Mouse (Mus musculus): ENCODE results near the gene C4b. TPM values are rescaled to one million over a fixed set of nuclear protein-coding genes. Genes with fewer than 3 reads are reported as not detected.

Gene C4b
- polyA plus RNA-seq, 1 experiment: 137 TPM

DNA sequence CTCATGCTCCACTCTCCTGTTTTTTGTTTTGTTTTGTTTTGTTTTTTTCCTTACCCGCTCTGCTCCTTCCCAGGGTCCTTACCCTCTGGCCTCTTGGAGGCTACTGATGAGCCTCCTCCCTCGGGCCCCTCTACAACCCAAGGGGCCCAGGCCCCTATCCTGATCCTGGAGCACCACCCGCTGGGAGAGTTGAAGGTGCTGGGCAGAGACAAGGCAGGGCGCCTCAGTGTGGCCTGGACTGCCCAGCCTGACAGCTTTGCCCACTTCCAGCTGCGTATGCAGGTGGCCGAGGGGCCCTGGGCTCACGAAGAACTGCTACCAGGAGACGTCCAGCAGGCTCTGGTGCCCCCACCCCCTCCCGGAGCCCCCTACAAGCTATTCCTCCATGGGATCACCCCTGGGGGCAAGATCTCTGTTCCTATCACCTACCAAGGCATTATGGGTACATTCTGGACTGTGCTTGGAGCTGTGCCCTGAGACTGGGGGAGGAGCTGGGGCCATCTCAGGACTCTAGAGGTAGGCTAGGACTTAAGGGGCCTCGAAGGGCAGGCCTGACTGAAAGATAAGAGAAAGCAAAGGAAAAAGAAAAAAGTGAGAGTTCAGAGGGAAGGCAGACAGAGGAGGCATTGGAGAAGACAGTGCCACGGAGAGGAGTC is 61.7 kb downstream of the C4b start:
- TF ChIP-seq POLR2A (IDR thresholded peaks at IDR 0.05; ENCODE audit: borderline replicate concordance, extremely low read depth, low read depth, low read length): no peak
- Histone ChIP-seq H3K4me1 (ENCODE audit: control insufficient read depth, insufficient read depth, low read length) (peaks cover 20% of the 10 kb centered on the region), H3K4me3 (replicated peaks; ENCODE audit: extremely low read depth, low read depth, low read length) (no peak overlapping the region)
- DNase-seq: peak; percentile 38
- WGBS: 66% methylated on average over 11 of the region's 11 CpGs

DNA sequence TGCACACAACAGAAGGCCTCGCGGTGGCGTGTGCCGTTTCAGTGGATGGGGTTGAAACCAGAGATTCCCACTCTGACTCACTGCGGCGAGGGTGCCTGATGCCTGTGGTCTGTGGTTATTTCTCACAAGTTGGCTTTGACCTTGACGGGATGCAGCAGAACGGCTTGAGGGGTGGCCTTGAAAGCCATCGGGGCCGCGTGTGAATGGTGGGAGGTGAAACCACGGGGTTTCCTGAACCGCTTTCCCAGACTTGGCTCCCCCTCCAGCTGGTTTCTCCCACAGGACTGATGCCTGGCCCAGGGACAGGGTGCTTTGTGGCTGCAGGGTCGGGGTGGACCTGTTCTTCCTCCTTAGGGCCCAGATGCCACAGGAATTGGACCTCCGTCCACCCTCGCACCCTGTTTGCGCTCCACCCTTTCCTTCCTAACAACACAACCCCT is 62.5 kb downstream of the C4b start:
- peaks cover 20% of the 10 kb centered on the region for H3K4me1 ChIP-seq (ENCODE audit: control insufficient read depth, insufficient read depth, low read length)
- no peak overlapping the region for H3K4me3 ChIP-seq (replicated peaks; ENCODE audit: extremely low read depth, low read depth, low read length)
- peak; percentile 32; the same call in 1 of the 2 replicates for TF ChIP-seq POLR2A (IDR thresholded peaks at IDR 0.05; ENCODE audit: borderline replicate concordance, extremely low read depth, low read depth, low read length)
- no peak for TF ChIP-seq CTCF (IDR thresholded peaks at IDR 0.05; ENCODE audit: insufficient read depth, low read length)
- 39% methylated on average over 17 of the region's 17 CpGs for WGBS
- DNase-seq: peak; percentile 34

DNA sequence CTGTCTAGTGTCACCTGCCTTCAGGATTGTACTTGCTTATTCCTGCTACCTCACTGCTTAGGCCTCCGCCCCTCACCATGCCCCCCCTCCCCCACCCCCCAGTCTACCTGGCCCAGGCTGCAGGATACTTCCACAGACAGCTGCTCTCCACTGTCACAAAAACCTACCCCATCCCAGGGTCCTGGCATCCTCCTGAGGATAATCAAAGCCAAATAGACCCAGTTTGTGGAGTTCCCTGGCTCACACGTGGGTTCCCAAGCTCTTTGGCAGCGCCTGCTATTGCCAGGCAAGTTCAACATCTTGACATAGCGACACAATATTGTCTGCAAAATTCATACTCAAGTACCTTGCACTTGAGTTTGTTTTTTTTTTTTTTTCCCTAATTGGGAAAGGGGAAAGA is 63.1 kb downstream of the C4b start:
- H3K4me3 ChIP-seq (replicated peaks; ENCODE audit: extremely low read depth, low read depth, low read length): no peak overlapping the region

DNA sequence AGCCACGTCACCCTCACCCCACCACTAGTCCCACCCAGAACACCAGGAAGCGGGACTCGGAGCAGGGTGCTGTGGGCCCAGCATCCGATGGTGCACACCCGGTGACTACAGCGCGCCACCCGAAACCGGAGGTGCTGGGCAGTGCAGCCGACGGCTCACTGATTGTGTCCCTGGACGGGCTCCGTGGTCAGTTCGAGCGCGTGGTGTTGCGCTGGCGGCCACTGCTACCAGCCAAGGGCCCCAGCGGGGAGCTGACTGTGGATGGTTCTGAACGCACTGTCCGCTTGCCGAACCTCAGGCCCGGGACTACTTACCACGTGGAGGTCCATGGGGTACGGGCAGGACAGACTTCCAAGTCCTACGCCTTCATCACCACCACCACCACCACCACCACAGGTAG is 63.5 kb downstream of the C4b start:
- DNase-seq: no peak
- no peak for TF ChIP-seq CTCF (IDR thresholded peaks at IDR 0.05; ENCODE audit: insufficient read depth, low read length)
- Histone ChIP-seq H3K4me1 (ENCODE audit: control insufficient read depth, insufficient read depth, low read length) (peaks cover 20% of the 10 kb centered on the region), H3K4me3 (replicated peaks; ENCODE audit: extremely low read depth, low read depth, low read length) (no peak overlapping the region)
- WGBS: 84% methylated on average over 26 of the region's 26 CpGs

More for the DNA sequence above, 63.1 kb downstream of the C4b start:
- 57% methylated on average over 4 of the region's 4 CpGs for WGBS
- H3K4me1 ChIP-seq (ENCODE audit: control insufficient read depth, insufficient read depth, low read length): peaks cover 20% of the 10 kb centered on the region
- TF ChIP-seq CTCF (IDR thresholded peaks at IDR 0.05; ENCODE audit: insufficient read depth, low read length) (no peak), POLR2A (IDR thresholded peaks at IDR 0.05; ENCODE audit: borderline replicate concordance, extremely low read depth, low read depth, low read length) (no peak)
- no peak for DNase-seq

Other genes with a start within 250 kb of the C4b start
- 0.15 TPM in 1 of 2 replicates, not detected in the other for gene Btnl6, start 226.5 kb downstream of the C4b start, polyA plus RNA-seq (2012; rRNA removed)
- 105 and 168 TPM in 2 replicates for gene Notch4, start 179.6 kb downstream of the C4b start, polyA plus RNA-seq (2012; rRNA removed)
- 32.2 and 35.6 TPM in 2 replicates for gene Gpsm3, start 154.1 kb downstream of the C4b start, polyA plus RNA-seq (2012; rRNA removed)
- 87.8 and 88.3 TPM in 2 replicates for gene Pbx2, start 152.6 kb downstream of the C4b start, polyA plus RNA-seq (2012; rRNA removed)
- gene Ager, start 146.0 kb downstream of the C4b start, polyA plus RNA-seq (2012; rRNA removed): 1,792 and 1,921 TPM in 2 replicates
- 52.0 and 83.7 TPM in 2 replicates for gene Rnf5, start 140.2 kb downstream of the C4b start, polyA plus RNA-seq (2012; rRNA removed)
- gene Agpat1, start 139.6 kb downstream of the C4b start, polyA plus RNA-seq (2012; rRNA removed): 172 TPM in 2 replicates
- gene Egfl8, start 127.9 kb downstream of the C4b start, polyA plus RNA-seq (2012; rRNA removed): 5.7 and 8.2 TPM in 2 replicates
- gene Ppt2, start 115.4 kb downstream of the C4b start, polyA plus RNA-seq (2012; rRNA removed): 38.7 and 40.9 TPM in 2 replicates
- 5.2 and 6.7 TPM in 2 replicates for gene Prrt1, start 114.3 kb downstream of the C4b start, polyA plus RNA-seq (2012; rRNA removed)
- 2.4 and 2.9 TPM in 2 replicates for gene Fkbpl, start 99.1 kb downstream of the C4b start, polyA plus RNA-seq (2012; rRNA removed)
- gene Atf6b, start 96.7 kb downstream of the C4b start, polyA plus RNA-seq (2012; rRNA removed): 81.8 and 88.0 TPM in 2 replicates
- gene Tnxb, start 73.3 kb downstream of the C4b start, polyA plus RNA-seq (2012; rRNA removed): 39.6 and 49.2 TPM in 2 replicates
- 0.19 and 0.27 TPM in 2 replicates for gene Cyp21a1, start 60.7 kb upstream of the C4b start, polyA plus RNA-seq (2012; rRNA removed)
- 45.1 and 46.0 TPM in 2 replicates for gene Stk19, start 93.1 kb upstream of the C4b start, polyA plus RNA-seq (2012; rRNA removed)
- 45.6 and 58.1 TPM in 2 replicates for gene Dxo, start 93.1 kb upstream of the C4b start, polyA plus RNA-seq (2012; rRNA removed)
- 77.8 and 94.8 TPM in 2 replicates for gene Skiv2l, start 106.3 kb upstream of the C4b start, polyA plus RNA-seq (2012; rRNA removed)
- 22.4 and 23.2 TPM in 2 replicates for gene Nelfe, start 106.5 kb upstream of the C4b start, polyA plus RNA-seq (2012; rRNA removed)
- gene Cfb, start 118.6 kb upstream of the C4b start, polyA plus RNA-seq (2012; rRNA removed): 20.8 and 23.8 TPM in 2 replicates
- 10.6 and 12.3 TPM in 2 replicates for gene Zbtb12, start 135.6 kb upstream of the C4b start, polyA plus RNA-seq (2012; rRNA removed)
- not detected in 2 replicates for gene Gm20547, start 138.2 kb upstream of the C4b start, polyA plus RNA-seq (2012; rRNA removed)
- gene C2, start 154.4 kb upstream of the C4b start, polyA plus RNA-seq (2012; rRNA removed): 25.8 and 27.7 TPM in 2 replicates
- gene Ehmt2, start 154.6 kb upstream of the C4b start, polyA plus RNA-seq (2012; rRNA removed): 192 and 199 TPM in 2 replicates
- 11.6 and 13.5 TPM in 2 replicates for gene Slc44a4, start 170.6 kb upstream of the C4b start, polyA plus RNA-seq (2012; rRNA removed)
- gene Neu1, start 187.4 kb upstream of the C4b start, polyA plus RNA-seq (2012; rRNA removed): 40.4 and 46.6 TPM in 2 replicates
- 20.1 and 93.1 TPM in 2 replicates for gene Hspa1b, start 215.4 kb upstream of the C4b start, polyA plus RNA-seq (2012; rRNA removed)
- not detected in 2 replicates for gene Gm20481, start 226.0 kb upstream of the C4b start, polyA plus RNA-seq (2012; rRNA removed)
- gene Hspa1a, start 228.3 kb upstream of the C4b start, polyA plus RNA-seq (2012; rRNA removed): 12.9 and 66.3 TPM in 2 replicates
- gene Hspa1l, start 228.8 kb upstream of the C4b start, polyA plus RNA-seq (2012; rRNA removed): 0.81 and 1.3 TPM in 2 replicates
- 42.3 and 51.6 TPM in 2 replicates for gene Lsm2, start 238.0 kb upstream of the C4b start, polyA plus RNA-seq (2012; rRNA removed)